Mouse (Mus musculus) midbrain, embryonic 16.5 days (tissue): ENCODE data around the gene Parp14. TPM values are rescaled to one million over a fixed set of nuclear protein-coding genes. Genes with fewer than 3 reads are reported as not detected.

Source experiments
- ATAC-seq: fragments of 200-750 bp; cut with Nextera tagmentation; 2 replicates; pipeline ENCODE4 v1.8.0; 2017; ENCODE audit warnings: moderate TSS enrichment
- H3K27ac ChIP-seq: fragments of 300-500 bp; sonication (generic); 2 replicates; pipeline ENCODE4 v1.5.1; 2014; ENCODE audit warnings: mild to moderate bottlenecking, low read length, mixed read lengths
- H3K27me3 ChIP-seq: fragments of 300-500 bp; sonication (generic); 2 replicates; pipeline ENCODE4 v1.6.1; 2014; ENCODE audit warnings: low read depth, low read length, mixed read lengths; ENCODE audit not compliant: control insufficient read depth, insufficient read depth
- H3K36me3 ChIP-seq: fragments of 300-500 bp; sonication (generic); 2 replicates; pipeline ENCODE4 v1.6.1; 2014; ENCODE audit warnings: mild to moderate bottlenecking, low read length, moderate library complexity, mixed read lengths; ENCODE audit not compliant: control insufficient read depth, insufficient read depth
- H3K4me1 ChIP-seq: fragments of 300-500 bp; sonication (generic); 2 replicates; pipeline ENCODE4 v1.6.1; 2014; ENCODE audit warnings: mild to moderate bottlenecking, low read length, mixed read lengths; ENCODE audit not compliant: control insufficient read depth, insufficient read depth
- H3K4me2 ChIP-seq: fragments of 300-500 bp; sonication (generic); 2 replicates; pipeline ENCODE4 v1.6.1; 2014; ENCODE audit warnings: mild to moderate bottlenecking, low read length, mixed read lengths
- H3K4me3 ChIP-seq: fragments of 300-500 bp; sonication (generic); 2 replicates; pipeline ENCODE4 v1.5.1; 2014; ENCODE audit warnings: low read depth, mild to moderate bottlenecking, low read length, moderate library complexity, mixed read lengths
- H3K9ac ChIP-seq: fragments of 300-500 bp; sonication (generic); 2 replicates; pipeline ENCODE4 v1.6.1; 2014; ENCODE audit warnings: low read depth, low read length, mixed read lengths
- H3K9me3 ChIP-seq: fragments of 300-500 bp; sonication (generic); replicated peaks from 2 replicates; pipeline ENCODE4 v1.6.1; 2014; ENCODE audit warnings: mild to moderate bottlenecking, low read length, mixed read lengths; ENCODE audit not compliant: control insufficient read depth, poor library complexity, severe bottlenecking
- WGBS: fragments of 180-500 bp; shearing (Covaris S2); extraction: QIAGEN DNeasy Blood & Tissue Kit; methylation state at CpG from one replicate; pipeline ENCODE4 v1.1.7; 2014; 5-methylcytosine and 5-hydroxymethylcytosine counted together
- polyA plus RNA-seq: library from polyadenylated mRNA; unstranded; fragments of >200 nt; fragmentation: Nextera tagmentation; extraction: Ambion mirVana; gene quantifications from 2 replicates; pipeline ENCODE4 v1.2.1, GENCODE M21; 2015

The Parp14 gene
- polyA plus RNA-seq, 1 experiment from 2014 or later: 0.15 TPM

DNA sequence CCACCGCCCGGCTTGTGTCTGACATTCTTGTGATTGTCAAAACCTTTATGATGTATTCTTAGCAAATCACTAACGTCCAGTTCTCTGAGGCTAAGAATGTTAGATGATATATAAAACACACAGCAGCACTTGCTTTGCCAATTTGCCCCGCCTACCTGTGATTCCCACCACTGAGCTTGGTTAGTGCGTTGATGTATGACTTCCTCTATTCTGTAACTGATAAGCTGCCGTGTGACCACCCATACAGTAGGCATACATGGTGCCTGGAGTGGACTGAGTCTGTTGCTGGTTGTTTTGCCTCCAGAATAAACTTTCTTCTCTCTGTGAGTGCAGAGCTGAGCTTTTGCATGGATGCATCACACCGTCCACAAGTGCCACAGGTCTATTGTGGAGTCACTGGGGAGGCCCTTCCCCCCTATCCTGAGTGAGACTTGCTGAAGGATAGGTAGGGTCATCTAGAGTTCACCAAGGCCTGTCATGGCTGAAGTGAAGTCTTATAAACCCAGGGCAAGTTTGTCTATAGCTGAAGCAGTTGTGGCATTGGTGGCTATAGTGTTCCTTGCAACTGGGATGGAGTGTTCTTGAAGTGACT is 87.1 kb downstream of the Parp14 start:
- Histone ChIP-seq H3K4me3 (no peak overlapping the region), H3K4me2 (no peak overlapping the region), H3K9me3 (no peaks in the 10 kb centered on the region), H3K27ac (no peak overlapping the region), H3K36me3 (no peaks in the 10 kb centered on the region), H3K27me3 (no peaks in the 10 kb centered on the region), H3K4me1 (no peaks in the 10 kb centered on the region), H3K9ac (no peak overlapping the region)
- 96% methylated on average over 7 of the region's 7 CpGs for WGBS
- no peak for ATAC-seq

DNA sequence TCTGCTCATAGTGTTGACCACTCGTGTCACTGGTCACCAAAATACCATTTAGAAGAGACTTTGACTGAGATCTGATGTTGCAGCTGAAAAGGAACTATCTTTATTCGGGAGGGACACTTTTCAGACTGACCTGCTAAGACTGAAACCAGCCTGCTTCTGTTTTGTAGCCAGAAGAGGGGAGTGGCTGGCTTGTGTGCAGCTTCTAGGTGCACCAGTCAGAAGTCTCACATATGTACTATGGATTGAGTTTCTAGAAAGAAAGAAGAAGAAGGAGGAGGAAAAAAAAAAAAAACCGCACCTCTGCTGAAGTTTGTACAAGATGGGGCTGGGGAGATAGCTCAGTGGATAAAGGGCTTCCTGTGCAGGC is 88.2 kb downstream of the Parp14 start:
- Histone ChIP-seq H3K9me3 (no peaks in the 10 kb centered on the region), H3K4me3 (no peak overlapping the region), H3K27me3 (no peaks in the 10 kb centered on the region), H3K27ac (no peak overlapping the region), H3K36me3 (no peaks in the 10 kb centered on the region), H3K4me1 (no peaks in the 10 kb centered on the region), H3K4me2 (no peak overlapping the region), H3K9ac (no peak overlapping the region)
- no peak for ATAC-seq
- 90% methylated on average over 3 of the region's 3 CpGs for WGBS

Other genes starting within 250 kb of the Parp14 start
- 30.7 and 32.0 TPM in 2 replicates for gene Dirc2, start 102.2 kb downstream of the Parp14 start, polyA plus RNA-seq
- gene Hspbap1, start 101.2 kb downstream of the Parp14 start, polyA plus RNA-seq: 16.1 TPM in 2 replicates
- gene Parp9, start 66.9 kb upstream of the Parp14 start, polyA plus RNA-seq: 1.8 TPM in 2 replicates
- 1.3 and 1.4 TPM in 2 replicates for gene Dtx3l, start 67.6 kb upstream of the Parp14 start, polyA plus RNA-seq
- gene Kpna1, start 107.2 kb upstream of the Parp14 start, polyA plus RNA-seq: 85.1 and 91.0 TPM in 2 replicates
- 13.0 and 14.7 TPM in 2 replicates for gene Wdr5b, start 169.6 kb upstream of the Parp14 start, polyA plus RNA-seq
- gene Fam162a, start 200.1 kb upstream of the Parp14 start, polyA plus RNA-seq: 131 and 137 TPM in 2 replicates
- gene Ccdc58, start 200.1 kb upstream of the Parp14 start, polyA plus RNA-seq: 24.7 and 27.7 TPM in 2 replicates